Mouse (Mus musculus) cerebellum, postnatal 10 days (tissue): ENCODE measurements at regions not wholly inside any gene's neighbourhood (a gene's known extent, or its start where the extent isn't known, plus 50 kb on each side); places are given as distances from the start of the nearest gene placed in this dataset.

Source experiments
- DNase-seq, 2 experiments: peaks; one replicate each; pipeline ENCODE4 v3.0.0; 2021; ENCODE audit warnings: mixed read lengths in 2 of 2

DNA sequence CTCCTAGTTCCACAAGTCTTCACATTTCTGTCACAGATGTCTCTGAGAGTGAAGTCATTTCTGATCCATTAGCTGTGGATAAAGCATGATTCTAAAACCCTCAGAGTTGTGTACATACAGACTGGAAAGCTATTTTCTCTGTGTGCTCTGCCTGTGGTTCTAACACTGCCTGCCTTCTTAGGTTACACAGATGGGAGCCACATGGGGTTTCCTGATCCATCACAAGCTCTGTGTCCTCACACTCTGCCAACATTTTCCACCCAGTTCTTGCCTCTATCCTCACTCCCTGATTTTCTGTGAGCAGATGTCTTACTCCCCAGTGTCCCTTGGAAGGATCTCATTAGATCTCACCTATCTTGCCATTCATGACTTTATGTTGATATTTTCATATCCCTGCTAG is 1002.6 kb upstream of the 1700015G11Rik start:
- peak; percentile 4 to 9 for DNase-seq

- no peak for DNase-seq
These were observed 1002.1 kb upstream of the 1700015G11Rik start for GRCm38 (mm10) chr7:53017579-53017978.
